Mouse (Mus musculus): ENCODE results near the gene Ctla4. TPM values are rescaled to one million over a fixed set of nuclear protein-coding genes. Genes with fewer than 3 reads are reported as not detected.

The Ctla4 gene
- total RNA-seq, 2 experiments from 2014 or later, result not detected

DNA sequence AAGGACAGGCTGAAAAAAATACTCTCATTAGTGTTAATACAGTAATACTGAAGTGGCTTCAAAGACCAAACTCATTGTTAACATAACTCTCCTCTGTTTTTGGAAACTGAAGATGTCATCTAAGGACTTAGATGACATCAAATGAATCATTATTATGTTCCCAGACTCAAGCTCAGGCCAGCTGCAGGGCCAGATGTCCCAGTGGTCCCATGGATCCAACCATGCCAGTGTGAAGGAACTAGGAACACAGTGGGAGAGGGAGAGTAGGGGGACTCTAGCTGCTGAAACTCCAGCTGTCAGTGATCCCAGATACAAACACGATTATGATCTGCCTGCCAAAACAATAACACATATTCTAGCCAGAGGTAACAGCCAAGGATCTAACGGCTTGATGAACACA is 51.5 kb downstream of the Ctla4 start:
- intact Hi-C loops (cut with DNase I), result loop anchor here (5.0 kb wide), 1 partner anchor 76 kb away; no protein-coding TSS in a partner anchor
- Histone ChIP-seq H3K4me3 (no peak overlapping the region), H3K27ac (no peak overlapping the region)
- TF ChIP-seq CTCF (IDR thresholded peaks at IDR 0.05), result no peak
- DNase-seq (ENCODE audit: extremely low spot score in 1 of 2, low spot score in 2 of 2), result no peak

- Histone ChIP-seq H3K27ac (no peak overlapping the region), H3K4me3 (no peak overlapping the region)
- intact Hi-C loops (cut with DNase I), result loop anchor here (5.0 kb wide), 1 partner anchor 77 kb away; no protein-coding TSS in a partner anchor
- no peak for TF ChIP-seq CTCF (IDR thresholded peaks at IDR 0.05)
- DNase-seq (ENCODE audit: extremely low spot score in 1 of 2, low spot score in 2 of 2), result no peak
These were observed 52.2 kb downstream of the Ctla4 start for GRCm38 (mm10) chr1:60938974-60939373.

GRCm38 (mm10) chr1:60940023-60940422 is 53.2 kb downstream of the Ctla4 start:
- H3K27ac ChIP-seq, result no peak overlapping the region
- DNase-seq (ENCODE audit: extremely low spot score in 1 of 2, low spot score in 2 of 2), result no peak
- H3K4me3 ChIP-seq, result no peak overlapping the region
- no peak for TF ChIP-seq CTCF (IDR thresholded peaks at IDR 0.05)
- intact Hi-C loops (cut with DNase I), result no loop called here

GRCm38 (mm10) chr1:60940620-60941019 is 53.8 kb downstream of the Ctla4 start:
- Histone ChIP-seq H3K4me3 (no peak overlapping the region), H3K27ac (no peak overlapping the region)
- intact Hi-C loops (cut with DNase I), result no loop called here
- no peak for TF ChIP-seq CTCF (IDR thresholded peaks at IDR 0.05)
- DNase-seq (ENCODE audit: extremely low spot score in 1 of 2, low spot score in 2 of 2), result no peak

- intact Hi-C loops (cut with DNase I), result no loop called here
- DNase-seq (ENCODE audit: extremely low spot score in 1 of 2, low spot score in 2 of 2), result no peak
- no peak overlapping the region for H3K27ac ChIP-seq
- TF ChIP-seq CTCF (IDR thresholded peaks at IDR 0.05), result no peak
- no peak overlapping the region for H3K4me3 ChIP-seq
These were observed 54.6 kb downstream of the Ctla4 start for GRCm38 (mm10) chr1:60941056-60942048.

GRCm38 (mm10) chr1:60942921-60943320 is 56.1 kb downstream of the Ctla4 start:
- no peak for TF ChIP-seq CTCF (IDR thresholded peaks at IDR 0.05)
- Histone ChIP-seq H3K27ac (no peak overlapping the region), H3K4me3 (no peak overlapping the region)
- intact Hi-C loops (cut with DNase I), result no loop called here
- no peak for DNase-seq (ENCODE audit: extremely low spot score in 1 of 2, low spot score in 2 of 2)

DNA sequence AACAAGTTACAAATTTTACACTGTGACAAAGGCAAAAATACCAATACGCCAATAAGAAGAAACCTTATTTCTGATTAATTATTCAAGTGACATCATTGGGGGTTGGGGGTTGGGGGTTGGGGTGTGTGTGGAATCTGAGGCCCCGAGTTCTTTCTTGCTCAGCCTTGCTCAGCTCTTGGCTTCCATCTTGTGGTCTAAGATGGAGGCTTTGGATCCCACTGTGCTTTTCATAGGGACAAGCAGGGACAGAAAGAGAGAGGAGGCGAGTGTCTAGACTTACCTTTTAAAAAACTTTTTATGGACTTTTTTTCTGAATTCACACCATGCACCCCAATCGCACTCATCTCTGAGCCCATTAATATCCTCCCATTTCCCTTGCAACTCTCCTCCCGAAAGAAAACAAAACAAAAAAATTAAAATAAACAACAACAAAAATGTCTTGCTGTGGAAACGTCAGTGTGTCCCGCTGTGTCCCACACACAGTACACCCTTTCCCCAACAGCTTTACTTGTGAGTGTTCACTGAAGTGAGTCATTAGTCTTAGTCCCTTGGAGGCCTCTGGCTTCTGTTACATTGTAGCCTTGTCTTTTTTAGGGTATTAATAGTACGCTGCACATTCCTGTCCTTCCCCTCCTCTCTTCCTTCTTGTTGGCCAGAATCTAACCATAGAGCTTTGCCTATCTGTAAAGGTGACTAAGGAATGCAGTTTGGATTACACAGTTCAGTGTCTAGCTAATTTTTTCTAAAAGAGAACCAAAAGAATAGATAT is 59.0 kb downstream of the Ctla4 start:
- TF ChIP-seq CTCF (IDR thresholded peaks at IDR 0.05), result no peak; the same call in 1 of the 2 replicates
- Histone ChIP-seq H3K4me3 (no peak overlapping the region), H3K27ac (no peak overlapping the region)
- intact Hi-C loops (cut with DNase I), result no loop called here
- no peak for DNase-seq (ENCODE audit: extremely low spot score in 1 of 2, low spot score in 2 of 2)

DNA sequence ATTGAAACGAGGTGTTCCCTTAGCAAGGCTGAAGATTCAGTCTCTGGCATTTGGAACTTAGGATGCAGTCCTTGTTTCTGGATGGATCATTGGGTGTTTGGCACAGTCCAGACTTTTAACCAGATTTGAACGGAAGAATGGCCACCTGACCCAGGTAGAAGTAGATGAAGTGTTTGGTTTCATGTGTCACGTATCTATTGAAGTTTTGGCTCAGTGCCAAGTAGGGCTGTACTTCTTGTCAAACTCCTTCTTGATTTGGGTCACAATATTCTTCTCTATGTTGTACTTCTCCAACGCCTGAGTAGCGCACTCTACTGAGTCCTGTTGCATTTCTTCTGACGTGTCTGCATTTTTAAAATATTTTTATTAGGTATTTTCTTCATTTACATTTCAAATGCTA is 61.3 kb downstream of the Ctla4 start:
- no peak overlapping the region for H3K4me3 ChIP-seq
- no peak for DNase-seq (ENCODE audit: extremely low spot score in 1 of 2, low spot score in 2 of 2)
- intact Hi-C loops (cut with DNase I), result no loop called here
- no peak overlapping the region for H3K27ac ChIP-seq
- TF ChIP-seq CTCF (IDR thresholded peaks at IDR 0.05), result no peak

- Histone ChIP-seq H3K4me3 (no peak overlapping the region), H3K27ac (no peak overlapping the region)
- intact Hi-C loops (cut with DNase I), result loop anchor here (5.0 kb wide), 1 partner anchor 61 kb away; no protein-coding TSS in a partner anchor
- DNase-seq (ENCODE audit: extremely low spot score in 1 of 2, low spot score in 2 of 2), result no peak
- no peak for TF ChIP-seq CTCF (IDR thresholded peaks at IDR 0.05)
These were observed 66.2 kb downstream of the Ctla4 start for GRCm38 (mm10) chr1:60952958-60953357.

GRCm38 (mm10) chr1:60953686-60954085 is 66.9 kb downstream of the Ctla4 start:
- Histone ChIP-seq H3K4me3 (no peak overlapping the region), H3K27ac (no peak overlapping the region)
- intact Hi-C loops (cut with DNase I), result loop anchor here (5.0 kb wide), 1 partner anchor 61 kb away; no protein-coding TSS in a partner anchor
- no peak for DNase-seq (ENCODE audit: extremely low spot score in 1 of 2, low spot score in 2 of 2)
- no peak for TF ChIP-seq CTCF (IDR thresholded peaks at IDR 0.05)

DNA sequence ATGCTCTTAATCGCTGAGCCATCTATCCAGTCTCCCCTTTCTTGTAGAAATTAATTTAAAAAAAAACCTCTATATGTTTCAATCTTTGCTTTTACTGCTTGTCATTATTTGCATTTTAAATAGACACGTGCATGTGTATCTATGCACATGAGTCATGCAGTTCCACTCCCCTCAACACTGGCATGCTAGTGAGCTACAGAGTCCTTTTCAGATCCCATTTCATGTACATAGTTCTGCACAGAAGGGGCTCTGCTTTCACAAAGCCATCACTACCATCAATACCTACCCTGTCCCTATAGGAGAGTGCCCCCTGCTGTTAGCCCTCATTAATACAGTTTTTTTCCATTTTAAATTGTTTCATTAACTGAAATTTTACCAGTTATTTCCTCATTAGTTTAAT is 68.0 kb downstream of the Ctla4 start:
- no peak overlapping the region for H3K4me3 ChIP-seq
- DNase-seq (ENCODE audit: extremely low spot score in 1 of 2, low spot score in 2 of 2), result no peak
- no peak overlapping the region for H3K27ac ChIP-seq
- intact Hi-C loops (cut with DNase I), result loop anchor here (5.0 kb wide), 1 partner anchor 62 kb away; no protein-coding TSS in a partner anchor
- peak; percentile 75 for TF ChIP-seq CTCF (IDR thresholded peaks at IDR 0.05)

GRCm38 (mm10) chr1:60955186-60955585 is 68.4 kb downstream of the Ctla4 start:
- intact Hi-C loops (cut with DNase I), result no loop called here
- DNase-seq (ENCODE audit: extremely low spot score in 1 of 2, low spot score in 2 of 2), result no peak
- no peak for TF ChIP-seq CTCF (IDR thresholded peaks at IDR 0.05)
- Histone ChIP-seq H3K27ac (no peak overlapping the region), H3K4me3 (no peak overlapping the region)
